Mouse (Mus musculus) MEL (cell line): ENCODE data around the gene Ucn2.

Experiments
- CTCF ChIP-seq, 3 experiments: IDR thresholded peaks in 2 of 3; conservative IDR thresholded peaks in 1 of 3; 2 replicates each; pipeline ENCODE4 v1.5.1; 2011 to 2012; ENCODE audit warnings: low read length in 3 of 3, low read depth in 2 of 3, mild to moderate bottlenecking in 2 of 3, improper control_type of control experiment in 1 of 3, inconsistent platforms in 1 of 3, mixed read lengths in 1 of 3, moderate library complexity in 1 of 3; ENCODE audit not compliant: control insufficient read depth in 1 of 3, insufficient read depth in 1 of 3, poor library complexity in 1 of 3, severe bottlenecking in 1 of 3
- EP300 ChIP-seq, 2 experiments: IDR thresholded peaks; 2 replicates each; pipeline ENCODE4 v1.6.1; 2011; ENCODE audit warnings: improper control_type of control experiment in 2 of 2, low read length in 2 of 2, low read depth in 1 of 2, mild to moderate bottlenecking in 1 of 2
- GATA1 ChIP-seq: IDR thresholded peaks from 2 replicates; pipeline ENCODE4 v1.6.1; 2011; ENCODE audit warnings: low read depth, low read length, improper control_type of control experiment
- SIN3A ChIP-seq: IDR thresholded peaks from 2 replicates; pipeline ENCODE4 v1.6.1; 2012; ENCODE audit warnings: low read length, improper control_type of control experiment, inconsistent platforms

GRCm38 (mm10) chr9:108964338-108964737 lies 21.5 kb upstream of the Ucn2 start:
- no peak for TF ChIP-seq GATA1
- TF ChIP-seq SIN3A, result no peak
- no peak for TF ChIP-seq EP300 (IDR thresholded peaks at IDR 0.05; ENCODE audit: low read depth in 1 of 2, low read length in 2 of 2)
- no peak for TF ChIP-seq CTCF (IDR thresholded peaks at IDR 0.05 in 2 of 3, conservative IDR thresholded peaks at IDR 0.05 in 1 of 3; ENCODE audit: control insufficient read depth in 1 of 3, insufficient read depth in 1 of 3, low read depth in 2 of 3, low read length in 3 of 3, poor library complexity in 1 of 3, severe bottlenecking in 1 of 3)
